Mouse (Mus musculus): ENCODE measurements around the gene B430306N03Rik. TPM values are rescaled to one million over a fixed set of nuclear protein-coding genes. Genes with fewer than 3 reads are reported as not detected.

Gene B430306N03Rik
- total RNA-seq (2023) = 163 and 169 TPM in 2 replicates

GRCm38 (mm10) chr17:48315905-48316579, at the start of gene B430306N03Rik:
Gene B430306N03Rik (plus strand): TSS chr17:48316141.

GRCm38 (mm10) chr17:48299203-48299602, 16.7 kb upstream of the B430306N03Rik start, which contains the start of gene Treml2:
Gene Treml2 (plus strand): TSS chr17:48299498.

DNA sequence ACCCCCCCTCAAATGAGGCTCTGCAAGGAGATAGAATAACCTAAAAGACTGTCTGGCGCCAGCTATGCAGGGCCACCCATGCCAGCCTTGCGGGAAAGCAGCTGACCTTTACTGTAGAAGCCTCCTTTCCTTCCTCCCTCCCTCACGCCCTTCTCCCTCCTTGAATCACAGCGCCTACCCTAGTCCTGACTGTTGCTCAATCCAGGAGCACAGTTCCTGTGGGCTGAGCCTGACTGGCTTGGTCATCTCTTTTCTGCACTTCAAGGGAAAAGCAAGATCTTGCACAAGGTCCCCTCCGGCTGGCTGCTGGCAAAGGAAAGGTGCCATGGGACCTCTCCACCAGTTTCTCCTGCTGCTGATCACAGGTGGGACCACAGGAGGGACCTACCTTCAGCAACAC, 30.3 kb downstream of the B430306N03Rik start, which contains the start of gene Trem2:
Gene Trem2 (plus strand): TSS at position 171 of the 400 bp plus-strand sequence.

DNA sequence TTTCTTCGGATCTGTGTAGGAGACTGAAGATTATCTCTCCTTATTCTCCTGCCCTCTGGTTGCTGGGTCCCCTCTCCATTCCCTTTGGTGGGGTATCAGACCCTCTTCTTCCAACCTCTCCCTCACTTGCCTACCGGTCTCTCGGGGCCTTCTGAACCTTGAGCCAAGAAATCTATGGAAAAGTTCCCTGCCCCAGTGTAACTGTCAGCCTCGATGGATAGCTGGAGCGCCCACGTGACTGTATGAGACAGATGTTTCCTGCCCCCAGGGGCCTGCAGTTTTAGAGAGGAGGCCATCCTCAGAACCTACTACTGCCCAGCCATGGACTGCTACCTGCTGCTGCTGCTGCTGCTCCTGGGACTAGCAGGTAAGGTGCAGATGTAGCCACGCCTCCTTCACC, 43.7 kb downstream of the B430306N03Rik start, which contains the start of gene Treml1:
Gene Treml1 (plus strand): TSS at position 301 of the 400 bp plus-strand sequence.

Other genes starting within 250 kb of the B430306N03Rik start
- not detected in 2 replicates for gene 1700067P10Rik, start 226.8 kb upstream of the B430306N03Rik start, total RNA-seq (2023)
- 74.6 and 75.4 TPM in 2 replicates for gene 9830107B12Rik, start 169.9 kb upstream of the B430306N03Rik start, total RNA-seq (2023)
- 82.9 and 86.1 TPM in 2 replicates for gene A530064D06Rik, start 148.9 kb upstream of the B430306N03Rik start, total RNA-seq (2023)
- gene Trem1, start 83.4 kb upstream of the B430306N03Rik start, total RNA-seq (2023) = 885 and 916 TPM in 2 replicates
- gene Trem3, start 68.4 kb upstream of the B430306N03Rik start, total RNA-seq (2023) = 381 and 386 TPM in 2 replicates
- 27.4 and 30.3 TPM in 2 replicates for gene Treml4, start 51.8 kb upstream of the B430306N03Rik start, total RNA-seq (2023)
- 124 and 139 TPM in 2 replicates for gene Treml2, start 16.6 kb upstream of the B430306N03Rik start, total RNA-seq (2023)
- gene Trem2, start 30.3 kb downstream of the B430306N03Rik start, total RNA-seq (2023) = 11.0 and 12.4 TPM in 2 replicates
- gene Treml1, start 43.8 kb downstream of the B430306N03Rik start, total RNA-seq (2023) = 0.82 and 3.3 TPM in 2 replicates
- gene Nfya, start 93.8 kb downstream of the B430306N03Rik start, total RNA-seq (2023) = 80.8 and 88.1 TPM in 2 replicates
- 16.9 and 20.7 TPM in 2 replicates for gene Oard1, start 93.9 kb downstream of the B430306N03Rik start, total RNA-seq (2023)
- gene Apobec2, start 116.8 kb downstream of the B430306N03Rik start, total RNA-seq (2023) = not detected in 2 replicates
- gene Tspo2, start 135.4 kb downstream of the B430306N03Rik start, total RNA-seq (2023) = 0.61 TPM in 1 of 2 replicates, not detected in the other
- not detected in 2 replicates for gene Unc5cl, start 138.8 kb downstream of the B430306N03Rik start, total RNA-seq (2023)

Measured in neutrophil, adult 65 days (primary cell).